Mouse (Mus musculus): ENCODE results near the gene AC124502.3. TPM values are rescaled to one million over a fixed set of nuclear protein-coding genes. Genes with fewer than 3 reads are reported as not detected.
"Not testable (repeated sequence)": the region's sequence is repeated elsewhere in the genome, so short reads cannot be mapped to it uniquely, and the experiment has no call there.

The AC124502.3 gene
- 2.4 and 3.2 TPM in 2 replicates for polyA plus RNA-seq (2016; fragmentation: Nextera tagmentation; extraction: Ambion mirVana)

GRCm38 (mm10) chr19:5038709-5039156 lies at the start of gene AC124502.3, which contains the start of gene B4gat1:
Gene AC124502.3, plus strand, starts transcription at chr19:5038891.
Gene B4gat1, plus strand, starts transcription at chr19:5038826.
- H3K4me3 ChIP-seq = peak within 1 kb of the TSS; percentile 66
- peaks cover 9% of the 10 kb centered on the region for H3K27me3 ChIP-seq (ENCODE audit: insufficient read depth, poor library complexity, severe bottlenecking)
- peak within 1 kb of the TSS; percentile 93 for H3K27ac ChIP-seq
- H3K36me3 ChIP-seq = peaks cover 13% of the 10 kb centered on the region
- under 1% methylated on average over 44 of the region's 44 CpGs for WGBS
- peaks cover 44% of the 10 kb centered on the region for H3K4me1 ChIP-seq (replicated peaks)
- no peaks in the 10 kb centered on the region for H3K9me3 ChIP-seq
- DNase-seq (ENCODE audit: low spot score) = peak; percentile 92

GRCm38 (mm10) chr19:4989013-4989412 lies 49.7 kb upstream of the AC124502.3 start:
- peaks cover 95% of the 10 kb centered on the region for H3K27me3 ChIP-seq (ENCODE audit: insufficient read depth, poor library complexity, severe bottlenecking)
- peak overlapping the region; percentile 47; the same call in 1 of the 2 replicates for H3K4me3 ChIP-seq

GRCm38 (mm10) chr19:4989434-4990255 lies 49.0 kb upstream of the AC124502.3 start:
- no peak for DNase-seq (ENCODE audit: low spot score)
- H3K27me3 ChIP-seq (ENCODE audit: insufficient read depth, poor library complexity, severe bottlenecking) = peaks cover 95% of the 10 kb centered on the region
- no peak overlapping the region for H3K27ac ChIP-seq
- H3K9me3 ChIP-seq = no peaks in the 10 kb centered on the region
- WGBS = 17% methylated on average over 47 of the region's 47 CpGs
- H3K4me3 ChIP-seq = peak overlapping the region; percentile 47
- H3K4me1 ChIP-seq (replicated peaks) = peaks cover 14% of the 10 kb centered on the region
- no peaks in the 10 kb centered on the region for H3K36me3 ChIP-seq

More at GRCm38 (mm10) chr19:4989013-4989412, 49.7 kb upstream of the AC124502.3 start:
- Histone ChIP-seq H3K9me3 (no peaks in the 10 kb centered on the region), H3K4me1 (replicated peaks) (peaks cover 14% of the 10 kb centered on the region), H3K36me3 (no peaks in the 10 kb centered on the region), H3K27ac (no peak overlapping the region)
- DNase-seq (ENCODE audit: low spot score) = peak; percentile 93
- 5% methylated on average over 13 of the region's 13 CpGs for WGBS

- H3K27ac ChIP-seq = no peak within 1 kb of the TSS
Measured at GRCm38 (mm10) chr19:4990256-4990625, 48.5 kb upstream of the AC124502.3 start, which contains the start of gene Npas4. Gene Npas4, minus strand, starts transcription at chr19:4990316.

GRCm38 (mm10) chr19:4990716-4991115 lies 48.0 kb upstream of the AC124502.3 start:
- no peak for DNase-seq (ENCODE audit: low spot score)
- no peaks in the 10 kb centered on the region for H3K36me3 ChIP-seq
- whole genome bisulfite sequencing = 2% methylated on average over 21 of the region's 22 CpGs
- peaks cover 14% of the 10 kb centered on the region for H3K4me1 ChIP-seq (replicated peaks)
- H3K9me3 ChIP-seq = no peaks in the 10 kb centered on the region
- H3K27me3 ChIP-seq (ENCODE audit: insufficient read depth, poor library complexity, severe bottlenecking) = peaks cover 88% of the 10 kb centered on the region
- no peak overlapping the region for H3K27ac ChIP-seq
- H3K4me3 ChIP-seq = peak overlapping the region; percentile 47

More at GRCm38 (mm10) chr19:4990256-4990625, 48.5 kb upstream of the AC124502.3 start, which contains the start of gene Npas4:
- H3K36me3 ChIP-seq = no peaks in the 10 kb centered on the region
- no peaks in the 10 kb centered on the region for H3K9me3 ChIP-seq
- DNase-seq (ENCODE audit: low spot score) = no peak
- H3K4me1 ChIP-seq (replicated peaks) = peaks cover 14% of the 10 kb centered on the region
- peaks cover 92% of the 10 kb centered on the region for H3K27me3 ChIP-seq (ENCODE audit: insufficient read depth, poor library complexity, severe bottlenecking)
- WGBS = 22% methylated on average over 4 of the region's 4 CpGs
- peak within 1 kb of the TSS; percentile 47 for H3K4me3 ChIP-seq

GRCm38 (mm10) chr19:4992371-4992770 lies 46.3 kb upstream of the AC124502.3 start:
- WGBS = 20% methylated on average over 8 of the region's 8 CpGs
- Histone ChIP-seq H3K36me3 (no peaks in the 10 kb centered on the region), H3K9me3 (no peaks in the 10 kb centered on the region), H3K27ac (no peak overlapping the region), H3K4me3 (no peak overlapping the region), H3K4me1 (replicated peaks) (peaks cover 14% of the 10 kb centered on the region), H3K27me3 (ENCODE audit: insufficient read depth, poor library complexity, severe bottlenecking) (peaks cover 75% of the 10 kb centered on the region)
- DNase-seq (ENCODE audit: low spot score) = peak; percentile 29

GRCm38 (mm10) chr19:4992904-4993303 lies 45.8 kb upstream of the AC124502.3 start:
- H3K4me3 ChIP-seq = no peak overlapping the region
- H3K36me3 ChIP-seq = no peaks in the 10 kb centered on the region
- 7% methylated on average over 9 of the region's 9 CpGs for WGBS
- peaks cover 14% of the 10 kb centered on the region for H3K4me1 ChIP-seq (replicated peaks)
- H3K9me3 ChIP-seq = no peaks in the 10 kb centered on the region
- peaks cover 75% of the 10 kb centered on the region for H3K27me3 ChIP-seq (ENCODE audit: insufficient read depth, poor library complexity, severe bottlenecking)
- DNase-seq (ENCODE audit: low spot score) = no peak
- H3K27ac ChIP-seq = no peak overlapping the region

GRCm38 (mm10) chr19:4994043-4994442 lies 44.6 kb upstream of the AC124502.3 start:
- DNase-seq (ENCODE audit: low spot score) = no peak
- no peak overlapping the region for H3K4me3 ChIP-seq
- H3K4me1 ChIP-seq (replicated peaks) = peaks cover 14% of the 10 kb centered on the region
- 66% methylated on average over 5 of the region's 5 CpGs for WGBS
- no peaks in the 10 kb centered on the region for H3K9me3 ChIP-seq
- H3K36me3 ChIP-seq = no peaks in the 10 kb centered on the region
- no peak overlapping the region for H3K27ac ChIP-seq
- peaks cover 69% of the 10 kb centered on the region for H3K27me3 ChIP-seq (ENCODE audit: insufficient read depth, poor library complexity, severe bottlenecking)

- Histone ChIP-seq H3K4me1 (replicated peaks) (peaks cover 13% of the 10 kb centered on the region), H3K36me3 (no peaks in the 10 kb centered on the region)
- DNase-seq (ENCODE audit: low spot score) = no peak
Measured at GRCm38 (mm10) chr19:4999445-5000140, 39.1 kb upstream of the AC124502.3 start.

GRCm38 (mm10) chr19:5001666-5002406 lies 36.9 kb upstream of the AC124502.3 start:
- peaks cover 13% of the 10 kb centered on the region for H3K4me1 ChIP-seq (replicated peaks)
- peak overlapping the region; percentile 80 for H3K27ac ChIP-seq
- peaks cover 38% of the 10 kb centered on the region for H3K27me3 ChIP-seq (ENCODE audit: insufficient read depth, poor library complexity, severe bottlenecking)
- peak overlapping the region; percentile 50 for H3K4me3 ChIP-seq
- 0 out of 2 replicates have a peak, but pooled peaks cover 9% of the 10 kb centered on the region for H3K9me3 ChIP-seq
- no peaks in the 10 kb centered on the region for H3K36me3 ChIP-seq
- under 1% methylated on average over 39 of the region's 39 CpGs for WGBS
- peak; percentile 88 for DNase-seq (ENCODE audit: low spot score)

More at GRCm38 (mm10) chr19:4999445-5000140, 39.1 kb upstream of the AC124502.3 start:
- Histone ChIP-seq H3K27me3 (ENCODE audit: insufficient read depth, poor library complexity, severe bottlenecking) (peaks cover 41% of the 10 kb centered on the region), H3K27ac (no peak overlapping the region), H3K4me3 (no peak overlapping the region), H3K9me3 (no peaks in the 10 kb centered on the region)
- 82% methylated on average over 6 of the region's 6 CpGs for WGBS

GRCm38 (mm10) chr19:5003644-5004043 lies 35.0 kb upstream of the AC124502.3 start:
- not testable (repeated sequence) for DNase-seq (ENCODE audit: low spot score); H3K27ac ChIP-seq; H3K4me3 ChIP-seq; H3K36me3 ChIP-seq; H3K9me3 ChIP-seq
- Histone ChIP-seq H3K27me3 (ENCODE audit: insufficient read depth, poor library complexity, severe bottlenecking) (peaks cover 29% of the 10 kb centered on the region), H3K4me1 (replicated peaks) (peaks cover 13% of the 10 kb centered on the region)
- 64% methylated on average over 2 of the region's 2 CpGs for WGBS

GRCm38 (mm10) chr19:5004925-5005324 lies 33.8 kb upstream of the AC124502.3 start:
- peaks cover 13% of the 10 kb centered on the region for H3K4me1 ChIP-seq (replicated peaks)
- 66% methylated on average over 4 of the region's 4 CpGs for WGBS
- H3K27ac ChIP-seq = no peak overlapping the region

More at GRCm38 (mm10) chr19:5004925-5005324, 33.8 kb upstream of the AC124502.3 start:
- Histone ChIP-seq H3K27me3 (ENCODE audit: insufficient read depth, poor library complexity, severe bottlenecking) (peaks cover 18% of the 10 kb centered on the region; the same call in 1 of the 2 replicates), H3K9me3 (0 out of 2 replicates have a peak, but pooled peaks cover 9% of the 10 kb centered on the region), H3K4me3 (no peak overlapping the region), H3K36me3 (no peaks in the 10 kb centered on the region)
- no peak for DNase-seq (ENCODE audit: low spot score)

All from hindbrain, embryonic 10.5 days (tissue).